Mouse (Mus musculus): Measurements from ENCODE around the gene Akap9. TPM values are rescaled to one million over a fixed set of nuclear protein-coding genes. Genes with fewer than 3 reads are reported as not detected.
"Not testable (repeated sequence)": the region's sequence is repeated elsewhere in the genome, so short reads cannot be mapped to it uniquely, and the experiment has no call there.

Akap9 gene
- polyA plus RNA-seq (2015; fragmentation: Nextera tagmentation; extraction: Ambion mirVana): 38.9 and 40.8 TPM in 2 replicates

- under 1% methylated on average over 46 of the region's 82 CpGs for WGBS (ENCODE audit: insufficient replicate concordance)
Measured at GRCm38 (mm10) chr5:3927801-3928689, at the start of gene Akap9. Gene Akap9, plus strand, starts transcription at chr5:3928054.

DNA sequence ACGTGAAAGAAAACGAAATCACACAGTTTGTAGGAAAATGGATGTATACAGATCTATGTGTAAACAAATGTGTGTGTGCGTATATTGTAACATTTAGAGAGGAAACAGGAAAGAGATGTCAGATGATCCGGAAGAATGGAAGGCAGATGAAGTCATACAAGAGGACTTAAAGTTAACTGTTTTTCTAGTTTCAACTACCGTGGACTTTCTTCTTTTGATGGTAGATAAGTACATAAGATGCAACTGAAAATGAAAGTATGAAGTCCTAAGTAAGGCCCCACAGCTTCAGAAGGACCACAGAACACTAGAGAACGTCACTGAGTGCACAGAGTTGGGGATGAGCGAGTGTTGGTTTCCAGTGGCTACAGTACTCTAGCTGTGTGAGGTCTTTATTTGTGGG, 41.0 kb upstream of the Akap9 start:
- not testable (repeated sequence) for H3K4me1 ChIP-seq (ENCODE audit: insufficient read depth); H3K27me3 ChIP-seq (ENCODE audit: insufficient read depth, low read length); H3K9me3 ChIP-seq (ENCODE audit: low read length); H3K9ac ChIP-seq (replicated peaks); H3K4me2 ChIP-seq (ENCODE audit: low read depth, low read length); DNase-seq; H3K27ac ChIP-seq (ENCODE audit: low read depth); H3K4me3 ChIP-seq (ENCODE audit: low read depth, low read length); ATAC-seq; H3K36me3 ChIP-seq (replicated peaks; ENCODE audit: insufficient read depth, low read length)
- 77% methylated on average over 7 of the region's 7 CpGs for WGBS (ENCODE audit: insufficient replicate concordance)

More at GRCm38 (mm10) chr5:3927801-3928689, at the start of gene Akap9:
- H3K4me1 ChIP-seq (ENCODE audit: insufficient read depth): peaks cover 18% of the 10 kb centered on the region
- DNase-seq (peak; percentile 82), ATAC-seq (peak; percentile 86)
- no peaks in the 10 kb centered on the region for H3K9me3 ChIP-seq (ENCODE audit: low read length)
- peak within 1 kb of the TSS; percentile 90 for H3K4me2 ChIP-seq (ENCODE audit: low read depth, low read length)
- no peaks in the 10 kb centered on the region for H3K27me3 ChIP-seq (ENCODE audit: insufficient read depth, low read length)
- H3K36me3 ChIP-seq (replicated peaks; ENCODE audit: insufficient read depth, low read length): no peaks in the 10 kb centered on the region
- H3K27ac ChIP-seq (ENCODE audit: low read depth): peak within 1 kb of the TSS; percentile 92
- H3K9ac ChIP-seq (replicated peaks): peak within 1 kb of the TSS; percentile 90
- H3K4me3 ChIP-seq (ENCODE audit: low read depth, low read length): peak within 1 kb of the TSS; percentile 86
- no peak for TF ChIP-seq EP300 (IDR thresholded peaks at IDR 0.05; ENCODE audit: low read depth)
- TF ChIP-seq CTCF (IDR thresholded peaks at IDR 0.05; ENCODE audit: low read depth): no peak

GRCm38 (mm10) chr5:3889201-3889600, 38.7 kb upstream of the Akap9 start:
- ATAC-seq: no peak
- DNase-seq: no peak
- Histone ChIP-seq H3K4me1 (ENCODE audit: insufficient read depth) (no peaks in the 10 kb centered on the region; the same call in 1 of the 2 replicates), H3K9ac (replicated peaks) (no peak overlapping the region), H3K27me3 (ENCODE audit: insufficient read depth, low read length) (no peaks in the 10 kb centered on the region), H3K9me3 (ENCODE audit: low read length) (no peaks in the 10 kb centered on the region), H3K27ac (ENCODE audit: low read depth) (no peak overlapping the region), H3K4me3 (ENCODE audit: low read depth, low read length) (no peak overlapping the region), H3K4me2 (ENCODE audit: low read depth, low read length) (no peak overlapping the region), H3K36me3 (replicated peaks; ENCODE audit: insufficient read depth, low read length) (no peaks in the 10 kb centered on the region)
- TF ChIP-seq EP300 (IDR thresholded peaks at IDR 0.05; ENCODE audit: low read depth) (no peak), CTCF (IDR thresholded peaks at IDR 0.05; ENCODE audit: low read depth) (peak; percentile 23; the same call in 1 of the 2 replicates)

GRCm38 (mm10) chr5:3893459-3894293, 34.2 kb upstream of the Akap9 start, which contains the start of gene Mterf1a:
Gene Mterf1a, minus strand, starts transcription at chr5:3893933.
- WGBS (ENCODE audit: insufficient replicate concordance): 2% methylated on average over 8 of the region's 47 CpGs
- peak within 1 kb of the TSS; percentile 25; the same call in 1 of the 2 replicates for H3K27ac ChIP-seq (ENCODE audit: low read depth)
- not testable (repeated sequence) for H3K27me3 ChIP-seq (ENCODE audit: insufficient read depth, low read length); H3K9me3 ChIP-seq (ENCODE audit: low read length); H3K4me1 ChIP-seq (ENCODE audit: insufficient read depth); DNase-seq; H3K36me3 ChIP-seq (replicated peaks; ENCODE audit: insufficient read depth, low read length)
- peak; percentile 42 for TF ChIP-seq CTCF (IDR thresholded peaks at IDR 0.05; ENCODE audit: low read depth)
- peak within 1 kb of the TSS; percentile 72 for H3K4me2 ChIP-seq (ENCODE audit: low read depth, low read length)
- peak within 1 kb of the TSS; percentile 59; the same call in 1 of the 2 replicates for H3K9ac ChIP-seq (replicated peaks)
- ATAC-seq: peak; percentile 100
- peak within 1 kb of the TSS; percentile 49 for H3K4me3 ChIP-seq (ENCODE audit: low read depth, low read length)

- not testable (repeated sequence) for H3K36me3 ChIP-seq (replicated peaks; ENCODE audit: insufficient read depth, low read length); DNase-seq; H3K27me3 ChIP-seq (ENCODE audit: insufficient read depth, low read length); H3K27ac ChIP-seq (ENCODE audit: low read depth); ATAC-seq; H3K9me3 ChIP-seq (ENCODE audit: low read length); H3K4me1 ChIP-seq (ENCODE audit: insufficient read depth); H3K4me2 ChIP-seq (ENCODE audit: low read depth, low read length); H3K4me3 ChIP-seq (ENCODE audit: low read depth, low read length); H3K9ac ChIP-seq (replicated peaks)
- 95% methylated on average over 4 of the region's 4 CpGs for WGBS (ENCODE audit: insufficient replicate concordance)
Measured at GRCm38 (mm10) chr5:3894294-3894619, 33.6 kb upstream of the Akap9 start.

DNA sequence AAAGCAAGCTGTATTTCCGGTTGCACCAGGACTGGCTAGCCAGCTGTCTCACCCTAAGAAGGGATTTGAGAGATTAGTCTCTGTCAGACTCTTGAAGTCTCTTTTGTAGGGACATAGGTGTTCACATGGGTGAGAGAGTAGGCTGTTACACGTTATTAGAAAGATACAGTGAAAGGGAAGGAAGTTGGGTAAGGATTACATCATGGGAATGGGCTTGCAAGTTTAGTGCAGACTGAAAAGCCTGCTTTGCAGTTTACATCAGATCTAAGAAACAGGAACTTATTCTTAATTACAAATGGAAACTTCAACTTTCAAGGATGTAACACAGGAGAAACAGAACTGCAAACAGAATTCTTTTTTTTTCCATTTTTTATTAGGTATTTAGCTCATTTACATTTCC, 22.4 kb upstream of the Akap9 start:
- no peak for ATAC-seq
- H3K36me3 ChIP-seq (replicated peaks; ENCODE audit: insufficient read depth, low read length): no peaks in the 10 kb centered on the region
- 42% methylated on average over 2 of the region's 2 CpGs for WGBS (ENCODE audit: insufficient replicate concordance)

More for the DNA sequence above, 22.4 kb upstream of the Akap9 start:
- TF ChIP-seq EP300 (IDR thresholded peaks at IDR 0.05; ENCODE audit: low read depth) (no peak), CTCF (IDR thresholded peaks at IDR 0.05; ENCODE audit: low read depth) (no peak)
- H3K27ac ChIP-seq (ENCODE audit: low read depth): no peak overlapping the region
- H3K9me3 ChIP-seq (ENCODE audit: low read length): no peaks in the 10 kb centered on the region
- no peak overlapping the region for H3K4me3 ChIP-seq (ENCODE audit: low read depth, low read length)
- no peaks in the 10 kb centered on the region for H3K27me3 ChIP-seq (ENCODE audit: insufficient read depth, low read length)
- DNase-seq: no peak
- no peaks in the 10 kb centered on the region for H3K4me1 ChIP-seq (ENCODE audit: insufficient read depth)
- no peak overlapping the region for H3K9ac ChIP-seq (replicated peaks)
- H3K4me2 ChIP-seq (ENCODE audit: low read depth, low read length): no peak overlapping the region

Data from liver, postnatal 0 days (tissue).